Mouse (Mus musculus): ENCODE measurements around the gene Ap3m1. TPM values are rescaled to one million over a fixed set of nuclear protein-coding genes. Genes with fewer than 3 reads are reported as not detected.

The Ap3m1 gene
- 15.1 TPM for polyA plus RNA-seq (2012; fragmentation: generic; extraction: Trizol)

GRCm38 (mm10) chr14:21052112-21052780, at the start of gene Ap3m1, which contains the start of gene Adk:
Gene Ap3m1 (minus strand): TSS chr14:21052508.
Gene Adk (plus strand): TSS chr14:21052574.
- Histone ChIP-seq H3K4me2 (ENCODE audit: low read depth) (peak within 1 kb of the TSS; percentile 100), H3K4me3 (peak within 1 kb of the TSS; percentile 94), H3K36me3 (ENCODE audit: control insufficient read depth, insufficient read depth) (no peaks in the 10 kb centered on the region), H3ac (ENCODE audit: control insufficient read depth, insufficient read length) (peak within 1 kb of the TSS; percentile 67), H3K27me3 (ENCODE audit: control insufficient read depth, insufficient read depth, insufficient read length) (no peaks in the 10 kb centered on the region), H3K79me2 (ENCODE audit: control insufficient read depth, insufficient read depth) (peaks cover 47% of the 10 kb centered on the region)
- no peak for TF ChIP-seq E2F4 (IDR thresholded peaks at IDR 0.05; ENCODE audit: insufficient read depth)
- peak; percentile 53 for TF ChIP-seq POLR2AphosphoS2 (IDR thresholded peaks at IDR 0.05; ENCODE audit: insufficient read length, low read depth)
- TF ChIP-seq SRF (IDR thresholded peaks at IDR 0.05; ENCODE audit: control insufficient read depth, insufficient read length, low read depth): peak; percentile 61
- peak; percentile 76 for TF ChIP-seq POLR2A (IDR thresholded peaks at IDR 0.05; ENCODE audit: insufficient read length, low read depth)
- TF ChIP-seq MYOD1 (IDR thresholded peaks at IDR 0.05; ENCODE audit: control insufficient read depth in 1 of 3, insufficient read length in 2 of 3, low read depth in 2 of 3): peak in 2 of 3 experiments; percentile 9 to 63
- no peak for TF ChIP-seq REST (IDR thresholded peaks at IDR 0.05; ENCODE audit: insufficient read depth, insufficient read length)
- peak in 2 of 3 experiments; percentile 45 to 68 for TF ChIP-seq MYOG (IDR thresholded peaks at IDR 0.05; ENCODE audit: control insufficient read depth in 1 of 3, insufficient read depth in 1 of 3, insufficient read length in 2 of 3, low read depth in 2 of 3)
- no peak for TF ChIP-seq USF1 (IDR thresholded peaks at IDR 0.05; ENCODE audit: low read depth)
- no peak for TF ChIP-seq TCF12 (IDR thresholded peaks at IDR 0.05; ENCODE audit: insufficient read depth, poor library complexity, severe bottlenecking)
- peak; percentile 98 for TF ChIP-seq MAX (IDR thresholded peaks at IDR 0.05; ENCODE audit: low read depth)
- no peak for TF ChIP-seq CEBPB (IDR thresholded peaks at IDR 0.05; ENCODE audit: insufficient read depth, poor library complexity, severe bottlenecking)
- no peak for TF ChIP-seq TCF3 (IDR thresholded peaks at IDR 0.05; ENCODE audit: insufficient read length, low read depth)

- Histone ChIP-seq H3K79me2 (ENCODE audit: control insufficient read depth, insufficient read depth) (no peaks in the 10 kb centered on the region), H3K4me3 (no peak overlapping the region), H3K27me3 (ENCODE audit: control insufficient read depth, insufficient read depth, insufficient read length) (no peaks in the 10 kb centered on the region), H3K36me3 (ENCODE audit: control insufficient read depth, insufficient read depth) (no peaks in the 10 kb centered on the region), H3ac (ENCODE audit: control insufficient read depth, insufficient read length) (no peak overlapping the region), H3K4me2 (ENCODE audit: low read depth) (no peak overlapping the region)
- TF ChIP-seq MAX (IDR thresholded peaks at IDR 0.05; ENCODE audit: low read depth): no peak
- TF ChIP-seq CEBPB (IDR thresholded peaks at IDR 0.05; ENCODE audit: insufficient read depth, poor library complexity, severe bottlenecking): no peak
- no peak for TF ChIP-seq TCF3 (IDR thresholded peaks at IDR 0.05; ENCODE audit: insufficient read length, low read depth)
- no peak for TF ChIP-seq MYOG (IDR thresholded peaks at IDR 0.05; ENCODE audit: control insufficient read depth in 1 of 3, insufficient read depth in 1 of 3, insufficient read length in 2 of 3, low read depth in 2 of 3)
- TF ChIP-seq MYOD1 (IDR thresholded peaks at IDR 0.05; ENCODE audit: control insufficient read depth in 1 of 3, insufficient read length in 2 of 3, low read depth in 2 of 3): no peak
- no peak for TF ChIP-seq POLR2AphosphoS2 (IDR thresholded peaks at IDR 0.05; ENCODE audit: insufficient read length, low read depth)
- TF ChIP-seq REST (IDR thresholded peaks at IDR 0.05; ENCODE audit: insufficient read depth, insufficient read length): no peak
- TF ChIP-seq USF1 (IDR thresholded peaks at IDR 0.05; ENCODE audit: low read depth): no peak
- no peak for TF ChIP-seq POLR2A (IDR thresholded peaks at IDR 0.05; ENCODE audit: insufficient read length, low read depth)
- no peak for TF ChIP-seq SRF (IDR thresholded peaks at IDR 0.05; ENCODE audit: control insufficient read depth, insufficient read length, low read depth)
- TF ChIP-seq E2F4 (IDR thresholded peaks at IDR 0.05; ENCODE audit: insufficient read depth): no peak
- TF ChIP-seq TCF12 (IDR thresholded peaks at IDR 0.05; ENCODE audit: insufficient read depth, poor library complexity, severe bottlenecking): no peak
Observed at GRCm38 (mm10) chr14:21101562-21101961, 49.3 kb upstream of the Ap3m1 start.

DNA sequence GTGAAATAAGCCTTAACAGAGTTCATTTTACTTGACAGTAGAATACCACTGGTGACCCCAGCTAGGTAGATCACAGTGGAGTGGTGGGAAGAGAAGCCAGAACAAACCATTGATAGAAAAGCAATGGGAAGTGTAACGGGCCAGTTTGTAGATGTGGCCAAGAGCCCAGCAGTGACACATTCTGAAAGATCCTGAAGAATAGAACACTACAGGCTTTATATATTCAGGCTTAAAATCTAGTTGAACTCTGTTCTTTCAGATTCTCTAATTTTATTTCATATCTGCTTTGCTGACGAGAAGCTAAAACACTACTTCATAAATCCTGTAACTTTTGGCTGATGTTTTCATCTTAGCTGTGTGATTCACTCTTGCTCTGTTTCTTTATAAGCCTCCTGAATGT, 48.6 kb upstream of the Ap3m1 start:
- Histone ChIP-seq H3K27me3 (ENCODE audit: control insufficient read depth, insufficient read depth, insufficient read length) (no peaks in the 10 kb centered on the region), H3K36me3 (ENCODE audit: control insufficient read depth, insufficient read depth) (no peaks in the 10 kb centered on the region), H3ac (ENCODE audit: control insufficient read depth, insufficient read length) (no peak overlapping the region), H3K4me2 (ENCODE audit: low read depth) (no peak overlapping the region), H3K79me2 (ENCODE audit: control insufficient read depth, insufficient read depth) (no peaks in the 10 kb centered on the region), H3K4me3 (no peak overlapping the region)
- TF ChIP-seq USF1 (IDR thresholded peaks at IDR 0.05; ENCODE audit: low read depth): no peak
- no peak for TF ChIP-seq MYOD1 (IDR thresholded peaks at IDR 0.05; ENCODE audit: control insufficient read depth in 1 of 3, insufficient read length in 2 of 3, low read depth in 2 of 3)
- TF ChIP-seq TCF3 (IDR thresholded peaks at IDR 0.05; ENCODE audit: insufficient read length, low read depth): no peak
- TF ChIP-seq SRF (IDR thresholded peaks at IDR 0.05; ENCODE audit: control insufficient read depth, insufficient read length, low read depth): no peak
- TF ChIP-seq E2F4 (IDR thresholded peaks at IDR 0.05; ENCODE audit: insufficient read depth): no peak
- TF ChIP-seq CEBPB (IDR thresholded peaks at IDR 0.05; ENCODE audit: insufficient read depth, poor library complexity, severe bottlenecking): no peak
- no peak for TF ChIP-seq REST (IDR thresholded peaks at IDR 0.05; ENCODE audit: insufficient read depth, insufficient read length)
- no peak for TF ChIP-seq TCF12 (IDR thresholded peaks at IDR 0.05; ENCODE audit: insufficient read depth, poor library complexity, severe bottlenecking)
- no peak for TF ChIP-seq POLR2A (IDR thresholded peaks at IDR 0.05; ENCODE audit: insufficient read length, low read depth)

GRCm38 (mm10) chr14:21099371-21099770, 47.1 kb upstream of the Ap3m1 start:
- no peaks in the 10 kb centered on the region for H3K79me2 ChIP-seq (ENCODE audit: control insufficient read depth, insufficient read depth)
- H3K36me3 ChIP-seq (ENCODE audit: control insufficient read depth, insufficient read depth): no peaks in the 10 kb centered on the region
- no peaks in the 10 kb centered on the region for H3K27me3 ChIP-seq (ENCODE audit: control insufficient read depth, insufficient read depth, insufficient read length)
- H3ac ChIP-seq (ENCODE audit: control insufficient read depth, insufficient read length): no peak overlapping the region
- no peak overlapping the region for H3K4me3 ChIP-seq
- TF ChIP-seq E2F4 (IDR thresholded peaks at IDR 0.05; ENCODE audit: insufficient read depth): no peak
- no peak for TF ChIP-seq CEBPB (IDR thresholded peaks at IDR 0.05; ENCODE audit: insufficient read depth, poor library complexity, severe bottlenecking)
- no peak for TF ChIP-seq MYOD1 (IDR thresholded peaks at IDR 0.05; ENCODE audit: control insufficient read depth in 1 of 3, insufficient read length in 2 of 3, low read depth in 2 of 3)
- TF ChIP-seq USF1 (IDR thresholded peaks at IDR 0.05; ENCODE audit: low read depth): no peak
- no peak for TF ChIP-seq TCF3 (IDR thresholded peaks at IDR 0.05; ENCODE audit: insufficient read length, low read depth)
- no peak for TF ChIP-seq TCF12 (IDR thresholded peaks at IDR 0.05; ENCODE audit: insufficient read depth, poor library complexity, severe bottlenecking)
- no peak for TF ChIP-seq MYOG (IDR thresholded peaks at IDR 0.05; ENCODE audit: control insufficient read depth in 1 of 3, insufficient read depth in 1 of 3, insufficient read length in 2 of 3, low read depth in 2 of 3)
- TF ChIP-seq MAX (IDR thresholded peaks at IDR 0.05; ENCODE audit: low read depth): no peak
- no peak for TF ChIP-seq REST (IDR thresholded peaks at IDR 0.05; ENCODE audit: insufficient read depth, insufficient read length)
- TF ChIP-seq POLR2A (IDR thresholded peaks at IDR 0.05; ENCODE audit: insufficient read length, low read depth): no peak
- TF ChIP-seq SRF (IDR thresholded peaks at IDR 0.05; ENCODE audit: control insufficient read depth, insufficient read length, low read depth): no peak
- no peak for TF ChIP-seq POLR2AphosphoS2 (IDR thresholded peaks at IDR 0.05; ENCODE audit: insufficient read length, low read depth)
- peak overlapping the region; percentile 8 for H3K4me2 ChIP-seq (ENCODE audit: low read depth)

All from myocyte (in vitro differentiated cells).